16 mouse cellular contexts compared by ENCODE assay signal in genomic region chr2:9155604-9156003, GRCm38 (mm10).
DNase-seq lines count a peak whose midpoint lies in the region; ATAC-seq lines count a peak whose summit lies in the region.
"Had no signal": no experiment of that assay in that cellular context is flagged by ENCODE, and none has a peak within 500 bp of the region (broad histone marks: within the 10 kb centered on the region; RNA-seq: fewer than 3 reads in every experiment).

No protein-coding gene starts in this region.

- DNase-seq in CD4-positive, CD25-positive, alpha-beta regulatory T cell, adult 2 months (ENCODE audit: low read depth, low spot score), result peak; percentile 60
- no peak for DNase-seq in B cell, adult 2 months
- no peak for DNase-seq in gastrocnemius, postnatal 36 days
- DNase-seq: adrenal gland, adult 8-10 months; adrenal gland, postnatal 14 days; adrenal gland, postnatal 36 days; cerebellum, adult 11-12 months; cerebellum, adult 2 months; cerebellum, adult 9-10 months; cerebellum, postnatal 10 days; cerebellum, postnatal 25 days; forebrain, postnatal 0 days had no signal

- intact Hi-C loops in gastrocnemius, postnatal 36 days (cut with DNase I), result no loop called here

- peak; percentile 81 for ATAC-seq in activated CD4-positive, CD25-positive, alpha-beta regulatory T cell, adult 4 months
- ATAC-seq in inflammation-experienced regulatory T-cells, adult 6 months, result peak; percentile 98
- ATAC-seq: forebrain, embryonic 13.5 days; forebrain, embryonic 15.5 days; forebrain, postnatal 0 days had no signal
